Mouse (Mus musculus): ENCODE results near the gene Gm2115. TPM values are rescaled to one million over a fixed set of nuclear protein-coding genes. Genes with fewer than 3 reads are reported as not detected.

Gene Gm2115
- polyA plus RNA-seq, 1 experiment from 2014 or later, result 0.25 TPM

- Histone ChIP-seq H3K4me2 (peak overlapping the region; percentile 99), H3K4me1 (replicated peaks) (peaks cover 7% of the 10 kb centered on the region), H3K9ac (replicated peaks) (peak overlapping the region; percentile 54), H3K27me3 (peaks cover 7% of the 10 kb centered on the region), H3K27ac (no peak overlapping the region), H3K4me3 (replicated peaks) (peak overlapping the region; percentile 55), H3K9me3 (no peaks in the 10 kb centered on the region), H3K36me3 (no peaks in the 10 kb centered on the region)
- WGBS, result 2% methylated on average over 32 of the region's 36 CpGs
- peak; percentile 83 for ATAC-seq (ENCODE audit: insufficient number of reproducible peaks, insufficient read depth, low FRiP score, low TSS enrichment, low read depth)
Measured at GRCm38 (mm10) chr7:84605704-84606292, 77.0 kb downstream of the Gm2115 start.

DNA sequence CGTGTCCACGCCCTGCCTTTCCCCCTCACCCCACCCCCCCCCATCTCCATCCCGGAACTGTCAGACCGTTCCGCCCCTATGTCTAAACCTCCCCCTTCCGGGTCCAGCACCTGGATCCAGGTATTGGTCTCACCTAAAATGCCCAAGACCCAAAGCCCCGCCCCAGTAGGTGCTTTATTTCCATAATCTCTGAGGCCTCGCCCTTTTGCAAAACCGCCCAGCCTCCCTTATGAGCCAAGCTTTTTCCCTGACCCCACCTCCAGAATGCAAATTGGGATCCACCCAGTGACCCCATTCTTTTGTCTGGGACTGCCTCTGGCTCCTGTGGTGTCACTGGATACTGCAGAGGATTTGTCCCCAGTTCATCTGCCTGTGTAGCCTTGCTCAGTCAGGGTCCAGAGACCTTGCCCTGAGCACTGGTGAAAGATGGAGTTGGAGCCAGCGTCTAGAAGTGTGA is 77.6 kb downstream of the Gm2115 start, which contains the start of gene Fah:
TSS of gene Fah (minus strand) at position 430 of the 457 bp plus-strand sequence.
- Histone ChIP-seq H3K27ac (no peak within 1 kb of the TSS), H3K4me2 (peak within 1 kb of the TSS; percentile 99), H3K36me3 (no peaks in the 10 kb centered on the region), H3K9ac (replicated peaks) (peak within 1 kb of the TSS; percentile 54), H3K4me1 (replicated peaks) (peaks cover 7% of the 10 kb centered on the region), H3K9me3 (no peaks in the 10 kb centered on the region), H3K4me3 (replicated peaks) (peak within 1 kb of the TSS; percentile 55), H3K27me3 (peaks cover 7% of the 10 kb centered on the region)
- peak; percentile 57; the same call in 1 of the 2 replicates for ATAC-seq (ENCODE audit: insufficient number of reproducible peaks, insufficient read depth, low FRiP score, low TSS enrichment, low read depth)
- WGBS, result 4% methylated on average over 9 of the region's 10 CpGs

DNA sequence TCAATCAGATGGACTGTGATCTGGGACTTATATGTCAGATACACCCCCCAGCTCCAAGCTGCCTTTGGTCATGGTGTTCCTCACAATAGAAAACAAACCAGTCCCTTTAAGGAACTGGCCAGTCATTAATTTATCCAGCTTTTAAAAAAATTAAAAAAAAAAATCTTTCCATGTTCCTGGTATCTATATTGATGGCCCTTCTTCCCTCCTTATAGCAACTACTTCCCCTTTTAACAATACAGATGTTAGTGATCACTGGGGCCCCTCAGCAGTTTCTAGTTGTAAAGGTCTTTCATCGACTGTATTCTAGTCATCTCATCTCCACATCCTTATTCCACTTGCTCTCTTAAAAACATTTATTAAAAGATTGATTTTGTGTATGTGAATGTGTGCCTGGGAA is 82.9 kb downstream of the Gm2115 start:
- Histone ChIP-seq H3K9me3 (no peaks in the 10 kb centered on the region), H3K27ac (no peak overlapping the region), H3K4me3 (replicated peaks) (no peak overlapping the region), H3K36me3 (peaks cover 13% of the 10 kb centered on the region; the same call in 1 of the 2 replicates), H3K4me1 (replicated peaks) (no peaks in the 10 kb centered on the region), H3K9ac (replicated peaks) (no peak overlapping the region), H3K4me2 (no peak overlapping the region), H3K27me3 (no peaks in the 10 kb centered on the region)
- ATAC-seq (ENCODE audit: insufficient number of reproducible peaks, insufficient read depth, low FRiP score, low TSS enrichment, low read depth), result no peak
- 84% methylated on average over 1 of the region's 1 CpGs for WGBS

- H3K4me3 ChIP-seq (replicated peaks), result no peak overlapping the region
- H3K4me1 ChIP-seq (replicated peaks), result no peaks in the 10 kb centered on the region
- H3K9me3 ChIP-seq, result no peaks in the 10 kb centered on the region
- 86% methylated on average over 4 of the region's 4 CpGs for WGBS
- ATAC-seq (ENCODE audit: insufficient number of reproducible peaks, insufficient read depth, low FRiP score, low TSS enrichment, low read depth), result no peak
- no peak overlapping the region for H3K4me2 ChIP-seq
- peaks cover 20% of the 10 kb centered on the region for H3K36me3 ChIP-seq
- no peaks in the 10 kb centered on the region for H3K27me3 ChIP-seq
- no peak overlapping the region for H3K27ac ChIP-seq
- H3K9ac ChIP-seq (replicated peaks), result no peak overlapping the region
Measured at GRCm38 (mm10) chr7:84612445-84612844, 83.7 kb downstream of the Gm2115 start.

DNA sequence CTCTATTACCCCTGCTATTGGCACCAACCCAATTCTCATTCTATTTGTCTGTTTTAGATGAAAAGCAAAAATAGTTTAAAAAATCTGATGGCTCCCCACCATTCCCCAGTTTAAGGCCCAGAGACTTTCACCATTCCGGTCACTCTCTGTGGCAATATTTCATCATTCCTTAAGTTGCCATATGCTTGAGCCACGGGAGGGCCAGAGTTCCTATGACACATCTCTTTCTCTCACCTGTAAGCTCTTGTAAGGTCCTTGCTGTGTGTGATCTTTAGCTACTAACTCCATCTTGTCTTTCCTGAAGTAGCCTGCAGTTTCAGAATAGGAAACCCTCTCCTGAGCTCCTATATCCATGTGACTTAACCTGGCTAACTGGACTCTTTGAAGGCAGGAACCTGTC is 90.2 kb downstream of the Gm2115 start:
- Histone ChIP-seq H3K27me3 (no peaks in the 10 kb centered on the region), H3K36me3 (peaks cover 45% of the 10 kb centered on the region), H3K27ac (no peak overlapping the region), H3K9ac (replicated peaks) (no peak overlapping the region), H3K4me1 (replicated peaks) (no peaks in the 10 kb centered on the region), H3K4me2 (no peak overlapping the region), H3K9me3 (no peaks in the 10 kb centered on the region), H3K4me3 (replicated peaks) (no peak overlapping the region)
- no peak for ATAC-seq (ENCODE audit: insufficient number of reproducible peaks, insufficient read depth, low FRiP score, low TSS enrichment, low read depth)
- 88% methylated on average over 2 of the region's 2 CpGs for WGBS

GRCm38 (mm10) chr7:84620956-84621355 is 92.2 kb downstream of the Gm2115 start:
- Histone ChIP-seq H3K9ac (replicated peaks) (no peak overlapping the region), H3K27ac (no peak overlapping the region), H3K36me3 (peaks cover 53% of the 10 kb centered on the region), H3K9me3 (no peaks in the 10 kb centered on the region), H3K27me3 (no peaks in the 10 kb centered on the region), H3K4me1 (replicated peaks) (no peaks in the 10 kb centered on the region), H3K4me2 (no peak overlapping the region), H3K4me3 (replicated peaks) (no peak overlapping the region)
- WGBS, result 94% methylated on average over 3 of the region's 3 CpGs
- ATAC-seq (ENCODE audit: insufficient number of reproducible peaks, insufficient read depth, low FRiP score, low TSS enrichment, low read depth), result no peak

DNA sequence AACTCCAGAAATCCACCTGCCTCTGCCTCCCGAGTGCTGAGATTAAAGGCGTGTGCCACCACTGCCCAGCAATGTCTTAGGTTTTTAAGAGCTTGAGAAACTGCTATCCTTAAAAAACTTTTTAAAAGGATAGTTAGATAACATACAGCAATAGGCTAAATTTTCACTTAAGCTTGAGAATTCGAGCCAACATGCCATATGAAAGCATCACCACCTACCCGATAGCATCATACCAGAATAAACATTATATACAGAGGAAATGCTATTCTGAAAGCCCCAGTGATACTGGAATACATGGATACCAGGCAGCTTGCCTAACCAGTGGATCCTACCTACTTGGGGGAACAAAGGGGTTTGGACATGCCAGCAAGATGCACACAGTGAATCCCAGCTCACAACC is 95.0 kb downstream of the Gm2115 start:
- ATAC-seq (ENCODE audit: insufficient number of reproducible peaks, insufficient read depth, low FRiP score, low TSS enrichment, low read depth), result no peak
- H3K9me3 ChIP-seq, result no peaks in the 10 kb centered on the region
- no peaks in the 10 kb centered on the region for H3K27me3 ChIP-seq
- H3K4me2 ChIP-seq, result no peak overlapping the region
- peaks cover 29% of the 10 kb centered on the region for H3K36me3 ChIP-seq
- 95% methylated on average over 4 of the region's 4 CpGs for WGBS
- no peaks in the 10 kb centered on the region for H3K4me1 ChIP-seq (replicated peaks)
- no peak overlapping the region for H3K4me3 ChIP-seq (replicated peaks)
- no peak overlapping the region for H3K27ac ChIP-seq
- no peak overlapping the region for H3K9ac ChIP-seq (replicated peaks)

DNA sequence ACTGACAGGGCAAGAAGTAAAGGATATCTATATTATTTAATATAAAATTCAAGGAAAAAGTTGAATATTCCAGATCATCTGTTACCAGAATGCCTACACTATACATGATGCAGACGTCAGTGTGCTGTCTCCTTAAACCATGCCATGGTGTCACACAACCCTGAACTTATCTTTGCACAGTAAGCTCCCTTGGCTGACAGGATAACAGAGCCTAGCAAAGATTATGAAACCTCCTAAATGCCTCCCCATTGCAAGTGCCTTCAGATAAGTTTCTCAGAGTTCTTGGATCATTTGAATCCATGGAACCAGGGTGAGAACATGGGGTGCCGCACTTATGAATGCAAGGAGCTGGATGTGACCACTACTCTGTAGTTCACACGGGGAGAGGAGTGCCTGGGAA is 103.1 kb downstream of the Gm2115 start:
- no peaks in the 10 kb centered on the region for H3K27me3 ChIP-seq
- no peak overlapping the region for H3K4me3 ChIP-seq (replicated peaks)
- H3K9me3 ChIP-seq, result no peaks in the 10 kb centered on the region
- no peak overlapping the region for H3K9ac ChIP-seq (replicated peaks)
- no peak overlapping the region for H3K27ac ChIP-seq
- no peak for ATAC-seq (ENCODE audit: insufficient number of reproducible peaks, insufficient read depth, low FRiP score, low TSS enrichment, low read depth)
- WGBS, result 91% methylated on average over 3 of the region's 3 CpGs
- peaks cover 40% of the 10 kb centered on the region for H3K36me3 ChIP-seq
- no peaks in the 10 kb centered on the region for H3K4me1 ChIP-seq (replicated peaks)
- no peak overlapping the region for H3K4me2 ChIP-seq

Other genes starting within 250 kb of the Gm2115 start
- gene Arnt2, start 118.8 kb upstream of the Gm2115 start, polyA plus RNA-seq (2016; fragmentation: Nextera tagmentation; extraction: Ambion mirVana), result 20.0 and 22.6 TPM in 2 replicates
- 1.9 and 2.5 TPM in 2 replicates for gene Fah, start 77.8 kb downstream of the Gm2115 start, polyA plus RNA-seq (2016; fragmentation: Nextera tagmentation; extraction: Ambion mirVana)
- 192 and 199 TPM in 2 replicates for gene Zfand6, start 161.0 kb downstream of the Gm2115 start, polyA plus RNA-seq (2016; fragmentation: Nextera tagmentation; extraction: Ambion mirVana)

Measured in limb, embryonic 12.5 days (tissue).